Mouse (Mus musculus) limb, embryonic 11.5 days (tissue): Measurements from ENCODE around the gene Donson. TPM values are rescaled to one million over a fixed set of nuclear protein-coding genes. Genes with fewer than 3 reads are reported as not detected.

Experiments used
- ATAC-seq: fragments of 200-750 bp; cut with Nextera tagmentation; 2 replicates; pipeline ENCODE4 v1.8.0; 2017; ENCODE audit warnings: low read depth; ENCODE audit not compliant: insufficient number of reproducible peaks, low FRiP score, low TSS enrichment
- DNase-seq: peaks from one replicate; pipeline ENCODE4 v3.0.0-alpha.2; 2015; ENCODE audit warnings: low spot score
- H3K27ac ChIP-seq: fragments of 300-500 bp; sonication (generic); replicated peaks from 2 replicates; pipeline ENCODE4 v1.5.1; 2014; ENCODE audit warnings: low read depth, mild to moderate bottlenecking, low read length
- H3K27me3 ChIP-seq: fragments of 300-500 bp; sonication (generic); 2 replicates; pipeline ENCODE4 v1.6.1; 2014; ENCODE audit warnings: mild to moderate bottlenecking, low read length, mixed read lengths; ENCODE audit not compliant: control insufficient read depth, insufficient read depth
- H3K36me3 ChIP-seq: fragments of 300-500 bp; sonication (generic); 2 replicates; pipeline ENCODE4 v1.6.1; 2014; ENCODE audit warnings: mild to moderate bottlenecking, low read length, moderate library complexity, mixed read lengths; ENCODE audit not compliant: control insufficient read depth, insufficient read depth
- H3K4me1 ChIP-seq: fragments of 300-500 bp; sonication (generic); 2 replicates; pipeline ENCODE4 v1.6.1; 2014; ENCODE audit warnings: low read length, mixed read lengths; ENCODE audit not compliant: control insufficient read depth, insufficient read depth
- H3K4me2 ChIP-seq: fragments of 300-500 bp; sonication (generic); 2 replicates; pipeline ENCODE4 v1.6.1; 2014; ENCODE audit warnings: low read depth, mild to moderate bottlenecking, moderate library complexity; ENCODE audit not compliant: severe bottlenecking
- H3K4me3 ChIP-seq: fragments of 300-500 bp; sonication (generic); 2 replicates; pipeline ENCODE4 v1.5.1; 2014; ENCODE audit warnings: low read depth, low read length
- H3K9ac ChIP-seq: fragments of 300-500 bp; sonication (generic); 2 replicates; pipeline ENCODE4 v1.6.1; 2014; ENCODE audit warnings: mild to moderate bottlenecking, low read length
- H3K9me3 ChIP-seq: fragments of 300-500 bp; sonication (generic); 2 replicates; pipeline ENCODE4 v1.6.1; 2016; ENCODE audit warnings: low read length; ENCODE audit not compliant: control insufficient read depth
- WGBS: fragments of 180-500 bp; shearing (Covaris S2); extraction: QIAGEN DNeasy Blood & Tissue Kit; methylation state at CpG from one replicate; pipeline ENCODE4 v1.1.7; 2014; 5-methylcytosine and 5-hydroxymethylcytosine counted together
- polyA plus RNA-seq: library from polyadenylated mRNA; unstranded; fragments of >200 nt; fragmentation: Nextera tagmentation; extraction: Ambion mirVana; gene quantifications from 2 replicates; pipeline ENCODE4 v1.2.1, GENCODE M21; 2014

Donson gene
- polyA plus RNA-seq, 1 experiment from 2014 or later, result 40.8 TPM

GRCm38 (mm10) chr16:91701908-91702307 lies 13.3 kb upstream of the Donson start:
- DNase-seq (no peak), ATAC-seq (no peak)
- Histone ChIP-seq H3K4me2 (no peak overlapping the region), H3K27ac (no peak overlapping the region), H3K9me3 (no peaks in the 10 kb centered on the region), H3K4me1 (no peaks in the 10 kb centered on the region), H3K4me3 (no peak overlapping the region), H3K36me3 (peaks cover 6% of the 10 kb centered on the region; the same call in 1 of the 2 replicates), H3K9ac (no peak overlapping the region), H3K27me3 (no peaks in the 10 kb centered on the region)
- WGBS, result 73% methylated on average over 13 of the region's 13 CpGs

GRCm38 (mm10) chr16:91698995-91699394 lies 10.4 kb upstream of the Donson start:
- no peak overlapping the region for H3K9ac ChIP-seq
- H3K4me3 ChIP-seq, result no peak overlapping the region
- no peaks in the 10 kb centered on the region for H3K9me3 ChIP-seq
- WGBS, result 85% methylated on average over 1 of the region's 1 CpGs
- H3K27ac ChIP-seq, result no peak overlapping the region
- H3K27me3 ChIP-seq, result no peaks in the 10 kb centered on the region
- no peak for ATAC-seq
- no peaks in the 10 kb centered on the region for H3K4me1 ChIP-seq
- H3K4me2 ChIP-seq, result no peak overlapping the region
- peaks cover 6% of the 10 kb centered on the region; the same call in 1 of the 2 replicates for H3K36me3 ChIP-seq
- no peak for DNase-seq

- no peaks in the 10 kb centered on the region for H3K4me1 ChIP-seq
- no peak for DNase-seq
- no peak overlapping the region for H3K4me3 ChIP-seq
- ATAC-seq, result no peak
- no peaks in the 10 kb centered on the region for H3K9me3 ChIP-seq
- no peak overlapping the region for H3K9ac ChIP-seq
- H3K27ac ChIP-seq, result no peak overlapping the region
- no peaks in the 10 kb centered on the region for H3K27me3 ChIP-seq
- WGBS, result 52% methylated on average over 8 of the region's 8 CpGs
- peaks cover 2% of the 10 kb centered on the region; the same call in 1 of the 2 replicates for H3K36me3 ChIP-seq
- H3K4me2 ChIP-seq, result no peak overlapping the region
These were observed 6.7 kb upstream of the Donson start for GRCm38 (mm10) chr16:91695108-91695755.

- 33% methylated on average over 14 of the region's 14 CpGs for WGBS
- Histone ChIP-seq H3K36me3 (peaks cover 2% of the 10 kb centered on the region; the same call in 1 of the 2 replicates), H3K9ac (no peak overlapping the region), H3K4me1 (no peaks in the 10 kb centered on the region), H3K9me3 (no peaks in the 10 kb centered on the region), H3K27ac (no peak overlapping the region), H3K27me3 (no peaks in the 10 kb centered on the region), H3K4me2 (no peak overlapping the region), H3K4me3 (no peak overlapping the region)
- DNase-seq (peak; percentile 91), ATAC-seq (peak; percentile 80)
These were observed 6.0 kb upstream of the Donson start for GRCm38 (mm10) chr16:91694455-91695084.

DNA sequence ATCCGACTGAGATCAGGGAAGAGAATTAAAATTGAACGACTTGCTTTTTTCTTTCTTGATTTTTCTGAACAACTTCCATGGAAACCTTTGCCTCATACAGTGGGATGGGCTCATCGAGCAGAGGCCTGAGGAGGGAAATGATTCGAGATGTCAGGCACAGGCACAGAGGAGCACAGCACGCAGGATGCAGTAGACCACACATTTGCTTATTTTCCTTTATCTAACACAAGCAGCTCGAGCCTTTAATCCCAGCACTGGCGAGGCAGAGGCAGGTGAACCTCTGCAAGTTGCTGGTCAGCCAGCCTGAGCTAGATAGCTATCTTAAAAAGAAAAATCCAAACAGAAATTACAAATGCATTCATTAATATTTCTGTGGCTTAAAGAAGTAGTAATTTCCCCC lies 1.2 kb upstream of the Donson start:
- DNase-seq (no peak), ATAC-seq (no peak)
- Histone ChIP-seq H3K9me3 (no peaks in the 10 kb centered on the region), H3K4me3 (no peak overlapping the region), H3K4me2 (peak overlapping the region; percentile 3; the same call in 1 of the 2 replicates), H3K27me3 (no peaks in the 10 kb centered on the region), H3K27ac (no peak overlapping the region), H3K9ac (no peak overlapping the region), H3K36me3 (peaks cover 3% of the 10 kb centered on the region; the same call in 1 of the 2 replicates), H3K4me1 (no peaks in the 10 kb centered on the region)
- 53% methylated on average over 7 of the region's 7 CpGs for WGBS

GRCm38 (mm10) chr16:91688023-91688618 lies 449 bp downstream of the Donson start:
- peak overlapping the region; percentile 64 for H3K4me3 ChIP-seq
- WGBS, result 1% methylated on average over 41 of the region's 51 CpGs
- H3K9me3 ChIP-seq, result no peaks in the 10 kb centered on the region
- no peaks in the 10 kb centered on the region for H3K27me3 ChIP-seq
- no peak for DNase-seq
- peak overlapping the region; percentile 76 for H3K4me2 ChIP-seq
- H3K36me3 ChIP-seq, result peaks cover 6% of the 10 kb centered on the region
- H3K27ac ChIP-seq, result no peak overlapping the region
- peak; percentile 68 for ATAC-seq
- H3K9ac ChIP-seq, result peak overlapping the region; percentile 94
- no peaks in the 10 kb centered on the region for H3K4me1 ChIP-seq

DNA sequence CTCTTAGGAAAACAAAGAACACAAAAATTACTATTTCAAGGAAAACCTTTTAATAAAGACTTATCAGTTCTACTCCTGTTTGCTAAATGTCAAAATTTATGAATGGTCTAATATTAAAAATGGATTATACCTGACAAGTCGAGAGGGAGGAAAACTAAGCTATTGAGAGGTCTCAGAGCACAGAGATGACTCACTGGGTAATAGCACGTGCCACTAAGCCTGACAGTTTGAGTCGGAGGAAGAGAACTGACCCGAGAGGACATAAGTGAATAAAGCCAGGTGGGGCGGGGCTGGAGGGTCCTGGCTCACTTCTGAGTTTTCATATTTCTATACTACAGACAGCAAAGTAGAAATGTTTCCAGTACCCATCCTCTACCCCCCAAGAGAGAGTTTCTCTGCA lies 2.2 kb downstream of the Donson start:
- WGBS, result 87% methylated on average over 5 of the region's 5 CpGs
- DNase-seq (no peak), ATAC-seq (no peak)
- Histone ChIP-seq H3K4me1 (no peaks in the 10 kb centered on the region), H3K36me3 (peaks cover 10% of the 10 kb centered on the region), H3K9me3 (no peaks in the 10 kb centered on the region), H3K27me3 (no peaks in the 10 kb centered on the region), H3K27ac (no peak overlapping the region), H3K4me3 (no peak overlapping the region), H3K4me2 (no peak overlapping the region), H3K9ac (no peak overlapping the region)

DNA sequence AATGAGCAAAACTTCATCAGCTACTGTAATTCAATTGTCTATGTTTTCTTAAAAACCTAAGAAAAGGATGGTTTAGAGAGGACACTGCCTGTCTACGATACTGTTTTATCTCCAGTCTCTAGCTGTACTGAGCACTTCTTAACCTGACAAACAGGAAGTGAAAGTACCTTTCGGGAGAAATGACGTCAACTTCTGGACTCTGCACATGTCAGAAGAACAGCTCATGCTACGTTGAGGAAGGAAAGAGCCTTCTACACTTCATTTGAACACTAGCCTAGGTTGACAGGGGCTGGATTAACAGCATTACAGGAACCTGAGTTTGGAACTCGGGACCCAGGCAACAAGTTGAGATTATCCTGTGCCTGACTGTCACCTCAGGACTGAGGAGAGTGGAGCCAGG lies 3.0 kb downstream of the Donson start:
- Histone ChIP-seq H3K27ac (no peak overlapping the region), H3K36me3 (peaks cover 14% of the 10 kb centered on the region), H3K4me2 (no peak overlapping the region), H3K4me3 (no peak overlapping the region), H3K27me3 (no peaks in the 10 kb centered on the region), H3K9ac (no peak overlapping the region), H3K4me1 (no peaks in the 10 kb centered on the region), H3K9me3 (no peaks in the 10 kb centered on the region)
- 89% methylated on average over 5 of the region's 5 CpGs for WGBS
- no peak for DNase-seq
- ATAC-seq, result no peak
